Mouse (Mus musculus): ENCODE measurements around the gene Jak3. TPM values are rescaled to one million over a fixed set of nuclear protein-coding genes. Genes with fewer than 3 reads are reported as not detected.
A peak's percentile ranks its signal among the peaks of the same experiment; 100 is the strongest.

Gene Jak3
- polyA plus RNA-seq, 1 experiment from 2014 or later: 5.4 TPM

GRCm38 (mm10) chr8:71709134-71709799, 33.2 kb downstream of the Jak3 start:
- H3K27ac ChIP-seq: no peak overlapping the region
- H3K27me3 ChIP-seq (ENCODE audit: control insufficient read depth, insufficient read depth, low read length): peaks cover 12% of the 10 kb centered on the region; the same call in 1 of the 2 replicates
- H3K9ac ChIP-seq: no peak overlapping the region
- 0 out of 2 replicates have a peak, but pooled peaks cover 9% of the 10 kb centered on the region for H3K4me1 ChIP-seq (replicated peaks; ENCODE audit: control insufficient read depth, insufficient read depth, low read length)
- ATAC-seq (ENCODE audit: low FRiP score) (peak; percentile 4; the same call in 1 of the 2 replicates), DNase-seq (ENCODE audit: low spot score) (no peak)
- peaks cover 32% of the 10 kb centered on the region for H3K36me3 ChIP-seq (replicated peaks; ENCODE audit: control insufficient read depth, insufficient read depth)
- 49% methylated on average over 25 of the region's 25 CpGs for WGBS
- no peak overlapping the region for H3K4me3 ChIP-seq (replicated peaks; ENCODE audit: low read length)
- H3K4me2 ChIP-seq (replicated peaks): 0 out of 2 replicates have a peak overlapping the region, but pooled peaks have one; percentile 44
- no peaks in the 10 kb centered on the region for H3K9me3 ChIP-seq (ENCODE audit: control insufficient read depth, low read length)

GRCm38 (mm10) chr8:71709800-71710446, 33.8 kb downstream of the Jak3 start:
- Histone ChIP-seq H3K4me3 (replicated peaks; ENCODE audit: low read length) (no peak overlapping the region), H3K27ac (no peak overlapping the region), H3K36me3 (replicated peaks; ENCODE audit: control insufficient read depth, insufficient read depth) (peaks cover 39% of the 10 kb centered on the region), H3K4me1 (replicated peaks; ENCODE audit: control insufficient read depth, insufficient read depth, low read length) (0 out of 2 replicates have a peak, but pooled peaks cover 9% of the 10 kb centered on the region), H3K9me3 (ENCODE audit: control insufficient read depth, low read length) (no peaks in the 10 kb centered on the region), H3K27me3 (ENCODE audit: control insufficient read depth, insufficient read depth, low read length) (peaks cover 12% of the 10 kb centered on the region; the same call in 1 of the 2 replicates), H3K4me2 (replicated peaks) (peak overlapping the region; percentile 44), H3K9ac (no peak overlapping the region)
- 20% methylated on average over 25 of the region's 25 CpGs for WGBS
- DNase-seq (ENCODE audit: low spot score): peak; percentile 86
- peak; percentile 79 for ATAC-seq (ENCODE audit: low FRiP score)

GRCm38 (mm10) chr8:71711574-71711973, 35.5 kb downstream of the Jak3 start:
- no peak for DNase-seq (ENCODE audit: low spot score)
- no peak for ATAC-seq (ENCODE audit: low FRiP score)
- Histone ChIP-seq H3K9me3 (ENCODE audit: control insufficient read depth, low read length) (no peaks in the 10 kb centered on the region), H3K27ac (no peak overlapping the region), H3K9ac (no peak overlapping the region), H3K27me3 (ENCODE audit: control insufficient read depth, insufficient read depth, low read length) (peaks cover 12% of the 10 kb centered on the region; the same call in 1 of the 2 replicates), H3K4me3 (replicated peaks; ENCODE audit: low read length) (no peak overlapping the region), H3K4me2 (replicated peaks) (no peak overlapping the region), H3K4me1 (replicated peaks; ENCODE audit: control insufficient read depth, insufficient read depth, low read length) (0 out of 2 replicates have a peak, but pooled peaks cover 9% of the 10 kb centered on the region), H3K36me3 (replicated peaks; ENCODE audit: control insufficient read depth, insufficient read depth) (peaks cover 49% of the 10 kb centered on the region)
- 77% methylated on average over 2 of the region's 2 CpGs for WGBS

GRCm38 (mm10) chr8:71715531-71715930, 39.4 kb downstream of the Jak3 start:
- ATAC-seq (ENCODE audit: low FRiP score) (no peak), DNase-seq (ENCODE audit: low spot score) (no peak)
- H3K9ac ChIP-seq: no peak overlapping the region
- peaks cover 27% of the 10 kb centered on the region for H3K4me1 ChIP-seq (replicated peaks; ENCODE audit: control insufficient read depth, insufficient read depth, low read length)
- H3K4me3 ChIP-seq (replicated peaks; ENCODE audit: low read length): no peak overlapping the region
- no peak overlapping the region for H3K27ac ChIP-seq
- H3K27me3 ChIP-seq (ENCODE audit: control insufficient read depth, insufficient read depth, low read length): no peaks in the 10 kb centered on the region
- no peaks in the 10 kb centered on the region for H3K9me3 ChIP-seq (ENCODE audit: control insufficient read depth, low read length)
- 58% methylated on average over 8 of the region's 8 CpGs for WGBS
- no peak overlapping the region for H3K4me2 ChIP-seq (replicated peaks)
- H3K36me3 ChIP-seq (replicated peaks; ENCODE audit: control insufficient read depth, insufficient read depth): peaks cover 60% of the 10 kb centered on the region

- Histone ChIP-seq H3K36me3 (replicated peaks; ENCODE audit: control insufficient read depth, insufficient read depth) (peaks cover 58% of the 10 kb centered on the region), H3K4me2 (replicated peaks) (no peak overlapping the region), H3K9me3 (ENCODE audit: control insufficient read depth, low read length) (no peaks in the 10 kb centered on the region), H3K4me1 (replicated peaks; ENCODE audit: control insufficient read depth, insufficient read depth, low read length) (peaks cover 37% of the 10 kb centered on the region), H3K27me3 (ENCODE audit: control insufficient read depth, insufficient read depth, low read length) (no peaks in the 10 kb centered on the region), H3K4me3 (replicated peaks; ENCODE audit: low read length) (no peak overlapping the region), H3K27ac (no peak overlapping the region), H3K9ac (no peak overlapping the region)
- WGBS: 90% methylated on average over 13 of the region's 13 CpGs
- ATAC-seq (ENCODE audit: low FRiP score) (no peak), DNase-seq (ENCODE audit: low spot score) (no peak)
Observed at GRCm38 (mm10) chr8:71716561-71717053, 40.5 kb downstream of the Jak3 start.

- H3K4me2 ChIP-seq (replicated peaks): no peak overlapping the region
- no peak overlapping the region for H3K27ac ChIP-seq
- 86% methylated on average over 12 of the region's 12 CpGs for WGBS
- H3K9me3 ChIP-seq (ENCODE audit: control insufficient read depth, low read length): no peaks in the 10 kb centered on the region
- no peak for DNase-seq (ENCODE audit: low spot score)
- no peak overlapping the region for H3K9ac ChIP-seq
- no peak overlapping the region for H3K4me3 ChIP-seq (replicated peaks; ENCODE audit: low read length)
- peaks cover 53% of the 10 kb centered on the region for H3K36me3 ChIP-seq (replicated peaks; ENCODE audit: control insufficient read depth, insufficient read depth)
- no peaks in the 10 kb centered on the region for H3K27me3 ChIP-seq (ENCODE audit: control insufficient read depth, insufficient read depth, low read length)
- H3K4me1 ChIP-seq (replicated peaks; ENCODE audit: control insufficient read depth, insufficient read depth, low read length): peaks cover 42% of the 10 kb centered on the region
- ATAC-seq (ENCODE audit: low FRiP score): no peak
Observed at GRCm38 (mm10) chr8:71717096-71717495, 41.0 kb downstream of the Jak3 start.

- H3K4me1 ChIP-seq (replicated peaks; ENCODE audit: control insufficient read depth, insufficient read depth, low read length): peaks cover 49% of the 10 kb centered on the region
- DNase-seq (ENCODE audit: low spot score) (no peak), ATAC-seq (ENCODE audit: low FRiP score) (no peak)
- peaks cover 42% of the 10 kb centered on the region for H3K36me3 ChIP-seq (replicated peaks; ENCODE audit: control insufficient read depth, insufficient read depth)
- H3K9ac ChIP-seq: no peak overlapping the region
- H3K27me3 ChIP-seq (ENCODE audit: control insufficient read depth, insufficient read depth, low read length): no peaks in the 10 kb centered on the region
- H3K9me3 ChIP-seq (ENCODE audit: control insufficient read depth, low read length): no peaks in the 10 kb centered on the region
- 32% methylated on average over 3 of the region's 3 CpGs for WGBS
- no peak overlapping the region for H3K4me2 ChIP-seq (replicated peaks)
- H3K4me3 ChIP-seq (replicated peaks; ENCODE audit: low read length): no peak overlapping the region
- H3K27ac ChIP-seq: peak overlapping the region; percentile 40; the same call in 1 of the 2 replicates
Observed at GRCm38 (mm10) chr8:71718252-71718651, 42.2 kb downstream of the Jak3 start.

GRCm38 (mm10) chr8:71719218-71719617, 43.1 kb downstream of the Jak3 start:
- Histone ChIP-seq H3K4me2 (replicated peaks) (no peak overlapping the region), H3K27me3 (ENCODE audit: control insufficient read depth, insufficient read depth, low read length) (no peaks in the 10 kb centered on the region), H3K27ac (peak overlapping the region; percentile 73), H3K36me3 (replicated peaks; ENCODE audit: control insufficient read depth, insufficient read depth) (peaks cover 33% of the 10 kb centered on the region), H3K4me1 (replicated peaks; ENCODE audit: control insufficient read depth, insufficient read depth, low read length) (peaks cover 54% of the 10 kb centered on the region), H3K9me3 (ENCODE audit: control insufficient read depth, low read length) (no peaks in the 10 kb centered on the region), H3K4me3 (replicated peaks; ENCODE audit: low read length) (no peak overlapping the region), H3K9ac (no peak overlapping the region)
- ATAC-seq (ENCODE audit: low FRiP score) (peak; percentile 5; the same call in 1 of the 2 replicates), DNase-seq (ENCODE audit: low spot score) (peak; percentile 44)
- WGBS: 35% methylated on average over 4 of the region's 4 CpGs

GRCm38 (mm10) chr8:71719928-71720457, 43.9 kb downstream of the Jak3 start:
- Histone ChIP-seq H3K4me1 (replicated peaks; ENCODE audit: control insufficient read depth, insufficient read depth, low read length) (peaks cover 61% of the 10 kb centered on the region), H3K9ac (no peak overlapping the region), H3K27me3 (ENCODE audit: control insufficient read depth, insufficient read depth, low read length) (no peaks in the 10 kb centered on the region), H3K27ac (peak overlapping the region; percentile 77), H3K4me3 (replicated peaks; ENCODE audit: low read length) (no peak overlapping the region), H3K4me2 (replicated peaks) (peak overlapping the region; percentile 31), H3K36me3 (replicated peaks; ENCODE audit: control insufficient read depth, insufficient read depth) (peaks cover 25% of the 10 kb centered on the region), H3K9me3 (ENCODE audit: control insufficient read depth, low read length) (no peaks in the 10 kb centered on the region)
- 21% methylated on average over 7 of the region's 7 CpGs for WGBS
- ATAC-seq (ENCODE audit: low FRiP score): peak; percentile 80
- peak; percentile 90 for DNase-seq (ENCODE audit: low spot score)

Measured in hindbrain, embryonic 14.5 days (tissue).